Mouse (Mus musculus) lung, adult 2 months (tissue): ENCODE results near the gene Tac2.

Experiments
- CTCF ChIP-seq: fragments of 200-500 bp; IDR thresholded peaks from 2 replicates; pipeline ENCODE4 v1.5.1; 2011; ENCODE audit warnings: mild to moderate bottlenecking, low read length, control low read depth; ENCODE audit not compliant: insufficient read depth
- POLR2A ChIP-seq: fragments of 200-500 bp; IDR thresholded peaks from 2 replicates; pipeline ENCODE4 v1.6.1; 2011; ENCODE audit warnings: low read depth, mild to moderate bottlenecking, control low read depth, low read length, borderline replicate concordance; ENCODE audit errors: extremely low read depth

GRCm38 (mm10) chr10:127745886-127746285, 21.6 kb downstream of the Tac2 start:
- TF ChIP-seq POLR2A (no peak), CTCF (no peak)
